Mouse (Mus musculus) lung, embryonic 16.5 days (tissue): Measurements from ENCODE around the gene Lats2. TPM values are rescaled to one million over a fixed set of nuclear protein-coding genes. Genes with fewer than 3 reads are reported as not detected.
"Not testable (repeated sequence)": the region's sequence is repeated elsewhere in the genome, so short reads cannot be mapped to it uniquely, and the experiment has no call there.

Experiments used
- ATAC-seq: fragments of 200-750 bp; cut with Nextera tagmentation; 2 replicates; pipeline ENCODE4 v1.8.0; 2017; ENCODE audit warnings: low read depth, mild to moderate bottlenecking, moderate library complexity
- H3K27ac ChIP-seq: fragments of 300-500 bp; sonication (generic); 2 replicates; pipeline ENCODE4 v1.5.1; 2014; ENCODE audit warnings: mild to moderate bottlenecking, control low read depth, low read length
- H3K27me3 ChIP-seq: fragments of 300-500 bp; sonication (generic); 2 replicates; pipeline ENCODE4 v1.6.1; 2014; ENCODE audit warnings: low read depth, low read length, mixed read lengths; ENCODE audit not compliant: control insufficient read depth, insufficient read depth
- H3K36me3 ChIP-seq: fragments of 300-500 bp; sonication (generic); 2 replicates; pipeline ENCODE4 v1.6.1; 2014; ENCODE audit warnings: low read length; ENCODE audit not compliant: control insufficient read depth, insufficient read depth
- H3K4me1 ChIP-seq: fragments of 300-500 bp; sonication (generic); replicated peaks from 2 replicates; pipeline ENCODE4 v1.6.1; 2014; ENCODE audit warnings: low read length, mixed read lengths; ENCODE audit not compliant: control insufficient read depth, insufficient read depth
- H3K4me2 ChIP-seq: fragments of 300-500 bp; sonication (generic); 2 replicates; pipeline ENCODE4 v1.6.1; 2014; ENCODE audit warnings: low read depth, low read length, control low read depth
- H3K4me3 ChIP-seq: fragments of 300-500 bp; sonication (generic); 2 replicates; pipeline ENCODE4 v1.5.1; 2014; ENCODE audit warnings: mild to moderate bottlenecking, low read length, control low read depth
- H3K9ac ChIP-seq: fragments of 300-500 bp; sonication (generic); 2 replicates; pipeline ENCODE4 v1.6.1; 2014; ENCODE audit warnings: low read length, control low read depth
- H3K9me3 ChIP-seq: fragments of 300-500 bp; sonication (generic); 2 replicates; pipeline ENCODE4 v1.6.1; 2016; ENCODE audit warnings: low read length; ENCODE audit not compliant: control insufficient read depth
- WGBS: fragments of 180-500 bp; shearing (Covaris S2); extraction: QIAGEN DNeasy Blood & Tissue Kit; methylation state at CpG from one replicate; pipeline ENCODE4 v1.1.7; 2014; 5-methylcytosine and 5-hydroxymethylcytosine counted together
- polyA plus RNA-seq: library from polyadenylated mRNA; unstranded; fragments of >200 nt; fragmentation: Nextera tagmentation; extraction: Ambion mirVana; gene quantifications from 2 replicates; pipeline ENCODE4 v1.2.1, GENCODE M21; 2015

Gene Lats2
- polyA plus RNA-seq, 1 experiment from 2014 or later: 25.9 TPM

GRCm38 (mm10) chr14:57769102-57769501, 10.9 kb upstream of the Lats2 start:
- Histone ChIP-seq H3K27me3 (no peaks in the 10 kb centered on the region), H3K4me2 (no peak overlapping the region), H3K36me3 (no peaks in the 10 kb centered on the region), H3K9ac (no peak overlapping the region), H3K4me1 (no peaks in the 10 kb centered on the region), H3K9me3 (no peaks in the 10 kb centered on the region), H3K4me3 (no peak overlapping the region), H3K27ac (no peak overlapping the region)
- no peak for ATAC-seq
- WGBS: 85% methylated on average over 5 of the region's 5 CpGs

GRCm38 (mm10) chr14:57760447-57761412, 2.5 kb upstream of the Lats2 start:
- H3K4me3 ChIP-seq: no peak overlapping the region
- H3K27ac ChIP-seq: peak overlapping the region; percentile 27; the same call in 1 of the 2 replicates
- 51% methylated on average over 10 of the region's 10 CpGs for WGBS
- H3K36me3 ChIP-seq: no peaks in the 10 kb centered on the region
- no peaks in the 10 kb centered on the region for H3K9me3 ChIP-seq
- ATAC-seq: peak; percentile 62
- no peak overlapping the region for H3K4me2 ChIP-seq
- H3K27me3 ChIP-seq: no peaks in the 10 kb centered on the region
- no peak overlapping the region for H3K9ac ChIP-seq
- H3K4me1 ChIP-seq: peaks cover 6% of the 10 kb centered on the region

GRCm38 (mm10) chr14:57756094-57756493, 2.1 kb downstream of the Lats2 start:
- no peak overlapping the region for H3K27ac ChIP-seq
- peaks cover 9% of the 10 kb centered on the region for H3K4me1 ChIP-seq
- no peak overlapping the region for H3K4me3 ChIP-seq
- H3K27me3 ChIP-seq: no peaks in the 10 kb centered on the region
- H3K4me2 ChIP-seq: no peak overlapping the region
- no peak for ATAC-seq
- no peaks in the 10 kb centered on the region for H3K36me3 ChIP-seq
- no peaks in the 10 kb centered on the region for H3K9me3 ChIP-seq
- 72% methylated on average over 4 of the region's 4 CpGs for WGBS
- H3K9ac ChIP-seq: no peak overlapping the region

- no peak overlapping the region for H3K27ac ChIP-seq
- H3K4me1 ChIP-seq: peaks cover 8% of the 10 kb centered on the region
- no peak for ATAC-seq
- no peak overlapping the region for H3K4me3 ChIP-seq
- no peak overlapping the region for H3K4me2 ChIP-seq
- H3K9ac ChIP-seq: no peak overlapping the region
- H3K36me3 ChIP-seq: no peaks in the 10 kb centered on the region
- 92% methylated on average over 2 of the region's 2 CpGs for whole genome bisulfite sequencing
- H3K9me3 ChIP-seq: no peaks in the 10 kb centered on the region
- H3K27me3 ChIP-seq: no peaks in the 10 kb centered on the region
Observed at GRCm38 (mm10) chr14:57755661-57756060, 2.5 kb downstream of the Lats2 start.

- ATAC-seq: peak; percentile 85
- peaks cover 3% of the 10 kb centered on the region; the same call in 1 of the 2 replicates for H3K4me1 ChIP-seq
- H3K4me3 ChIP-seq: no peak overlapping the region
- H3K9ac ChIP-seq: 0 out of 2 replicates have a peak overlapping the region, but pooled peaks have one; percentile 12
- H3K4me2 ChIP-seq: no peak overlapping the region
- WGBS: 5% methylated on average over 9 of the region's 9 CpGs
- no peaks in the 10 kb centered on the region for H3K9me3 ChIP-seq
- H3K27ac ChIP-seq: peak overlapping the region; percentile 58
- no peaks in the 10 kb centered on the region for H3K36me3 ChIP-seq
- no peaks in the 10 kb centered on the region for H3K27me3 ChIP-seq
Observed at GRCm38 (mm10) chr14:57753351-57753992, 4.7 kb downstream of the Lats2 start.

- not testable (repeated sequence) for H3K9me3 ChIP-seq, H3K27ac ChIP-seq, H3K36me3 ChIP-seq, H3K9ac ChIP-seq, H3K27me3 ChIP-seq, H3K4me2 ChIP-seq, ATAC-seq, H3K4me3 ChIP-seq, H3K4me1 ChIP-seq
Observed at GRCm38 (mm10) chr14:57751006-57751405, 7.2 kb downstream of the Lats2 start.

GRCm38 (mm10) chr14:57749501-57749900, 8.7 kb downstream of the Lats2 start:
- H3K9ac ChIP-seq: no peak overlapping the region
- H3K27ac ChIP-seq: no peak overlapping the region
- peaks cover 3% of the 10 kb centered on the region for H3K4me1 ChIP-seq
- H3K9me3 ChIP-seq: no peaks in the 10 kb centered on the region
- no peak overlapping the region for H3K4me3 ChIP-seq
- H3K36me3 ChIP-seq: no peaks in the 10 kb centered on the region
- no peak overlapping the region for H3K4me2 ChIP-seq
- no peak for ATAC-seq
- 59% methylated on average over 2 of the region's 2 CpGs for WGBS
- no peaks in the 10 kb centered on the region for H3K27me3 ChIP-seq

- H3K36me3 ChIP-seq: no peaks in the 10 kb centered on the region
- H3K27me3 ChIP-seq: no peaks in the 10 kb centered on the region
- H3K27ac ChIP-seq: peak within 1 kb of the TSS; percentile 95
- H3K9ac ChIP-seq: peak within 1 kb of the TSS; percentile 94
- peak; percentile 93 for ATAC-seq
- H3K4me3 ChIP-seq: peak within 1 kb of the TSS; percentile 84
- peaks cover 7% of the 10 kb centered on the region for H3K4me1 ChIP-seq
- under 1% methylated on average over 51 of the region's 68 CpGs for WGBS
- peak within 1 kb of the TSS; percentile 78 for H3K4me2 ChIP-seq
- no peaks in the 10 kb centered on the region for H3K9me3 ChIP-seq
Observed at GRCm38 (mm10) chr14:57746001-57746771, 12.0 kb downstream of the Lats2 start, which contains the start of gene Gm49361. Gene Gm49361, minus strand, starts transcription at chr14:57746103.
